Mouse (Mus musculus): ENCODE data around the gene Dus2. TPM values are rescaled to one million over a fixed set of nuclear protein-coding genes. Genes with fewer than 3 reads are reported as not detected.
"Not testable (repeated sequence)": the region's sequence is repeated elsewhere in the genome, so short reads cannot be mapped to it uniquely, and the experiment has no call there.

Gene Dus2
- polyA plus RNA-seq, 1 experiment from 2014 or later, result 7.6 TPM

DNA sequence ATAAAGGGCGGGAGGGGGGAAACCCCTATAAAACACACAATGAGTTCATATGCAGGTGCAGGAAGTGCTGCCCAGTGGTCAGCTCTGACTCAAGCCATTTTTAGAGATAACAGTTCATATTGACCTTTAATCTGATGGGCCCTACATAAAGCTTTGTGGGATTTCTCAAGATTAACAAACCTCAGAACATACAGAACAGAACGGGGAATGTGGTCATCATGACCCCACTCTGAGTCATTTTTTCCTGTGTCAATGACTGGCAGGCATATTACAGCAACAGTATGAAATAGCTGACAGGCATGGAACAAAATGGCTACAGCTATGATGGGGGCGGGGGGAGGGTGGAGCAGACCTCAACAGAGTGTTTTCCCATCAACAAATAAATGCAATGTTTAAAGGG, 16.0 kb downstream of the Dus2 start:
- H3K27ac ChIP-seq (ENCODE audit: low read depth, low read length), result no peak overlapping the region
- H3K36me3 ChIP-seq (ENCODE audit: control insufficient read depth, insufficient read depth), result no peaks in the 10 kb centered on the region
- no peaks in the 10 kb centered on the region for H3K27me3 ChIP-seq (replicated peaks; ENCODE audit: control insufficient read depth, insufficient read depth, low read length)
- H3K9ac ChIP-seq (ENCODE audit: low read depth, low read length), result no peak overlapping the region
- no peak for ATAC-seq
- no peak overlapping the region for H3K4me2 ChIP-seq (replicated peaks; ENCODE audit: low read depth)
- no peak overlapping the region for H3K4me3 ChIP-seq (ENCODE audit: low read depth, low read length)
- whole genome bisulfite sequencing, result 60% methylated on average over 3 of the region's 3 CpGs
- peaks cover 5% of the 10 kb centered on the region; the same call in 1 of the 2 replicates for H3K4me1 ChIP-seq (replicated peaks; ENCODE audit: control insufficient read depth, insufficient read depth, low read length)
- TF ChIP-seq CTCF (IDR thresholded peaks at IDR 0.05; ENCODE audit: low read depth), result no peak
- H3K9me3 ChIP-seq (ENCODE audit: control insufficient read depth), result no peaks in the 10 kb centered on the region

DNA sequence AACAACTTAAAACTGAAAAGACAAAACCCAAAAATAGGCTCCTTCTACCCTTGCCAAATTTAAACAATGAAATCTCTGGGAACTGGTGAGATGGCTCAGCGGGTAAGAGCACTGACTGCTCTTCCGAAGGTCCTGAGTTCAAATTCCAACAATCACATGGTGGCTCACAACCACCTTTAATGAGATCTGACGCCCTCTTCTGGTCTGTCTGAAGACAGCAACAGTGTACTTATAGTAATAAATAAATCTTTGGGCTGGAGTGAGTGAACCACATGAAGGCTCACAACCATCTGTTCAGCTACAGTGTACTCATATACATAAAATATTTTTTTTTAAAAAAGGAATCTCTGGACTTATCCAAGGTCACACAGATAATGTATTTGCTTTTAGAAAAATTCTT, 16.8 kb downstream of the Dus2 start:
- not testable (repeated sequence) for ATAC-seq; H3K36me3 ChIP-seq (ENCODE audit: control insufficient read depth, insufficient read depth); H3K9me3 ChIP-seq (ENCODE audit: control insufficient read depth); H3K27me3 ChIP-seq (replicated peaks; ENCODE audit: control insufficient read depth, insufficient read depth, low read length); H3K4me3 ChIP-seq (ENCODE audit: low read depth, low read length); H3K4me2 ChIP-seq (replicated peaks; ENCODE audit: low read depth); H3K4me1 ChIP-seq (replicated peaks; ENCODE audit: control insufficient read depth, insufficient read depth, low read length); H3K9ac ChIP-seq (ENCODE audit: low read depth, low read length); H3K27ac ChIP-seq (ENCODE audit: low read depth, low read length)
- 72% methylated on average over 3 of the region's 3 CpGs for WGBS
- TF ChIP-seq CTCF (IDR thresholded peaks at IDR 0.05; ENCODE audit: low read depth), result peak; percentile 21; the same call in 1 of the 2 replicates

DNA sequence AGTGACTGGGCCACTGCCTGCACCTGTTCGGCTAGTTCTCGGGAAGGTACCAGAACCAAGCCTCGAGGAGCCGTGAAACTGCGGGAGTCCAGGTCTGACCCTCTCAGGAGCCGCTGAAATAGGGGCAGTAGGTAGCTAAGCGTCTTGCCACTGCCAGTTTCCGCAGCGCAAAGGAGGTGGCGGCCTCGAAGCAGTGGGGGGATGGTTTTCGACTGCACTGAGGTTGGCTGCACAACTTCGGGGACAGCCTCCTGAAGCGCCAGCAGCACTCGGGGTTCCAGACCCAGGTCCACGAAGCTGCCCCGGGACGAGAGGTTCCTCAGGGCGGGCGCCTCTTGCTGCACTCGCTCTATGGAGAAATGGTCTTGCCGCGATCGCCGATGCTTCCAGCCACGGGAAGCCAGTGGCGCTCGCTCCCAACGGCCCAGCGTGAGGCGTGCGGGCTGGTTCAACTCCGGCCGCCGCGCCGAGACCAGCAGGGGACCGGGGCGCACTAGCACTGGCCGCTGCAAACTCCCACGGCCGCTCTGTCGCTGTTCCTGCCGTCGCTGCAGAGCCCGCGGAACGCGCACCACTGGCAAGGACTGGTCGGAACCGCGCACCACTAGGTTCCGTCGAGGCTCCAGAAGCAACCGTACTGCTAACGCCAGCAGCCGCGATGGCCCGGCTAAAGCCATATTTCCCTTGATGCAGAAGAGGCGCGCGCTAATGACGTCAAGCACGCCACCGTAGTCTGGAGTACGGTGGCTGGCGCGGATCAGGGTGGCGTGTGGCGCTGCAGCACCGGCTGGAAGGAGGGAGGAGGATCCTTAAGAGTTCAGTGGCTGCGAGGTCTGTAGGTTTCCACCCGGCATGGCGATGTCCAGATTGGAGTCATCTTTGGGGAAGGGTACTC, 19.9 kb downstream of the Dus2 start:
- ATAC-seq, result peak; percentile 96
- peaks cover 4% of the 10 kb centered on the region; the same call in 1 of the 2 replicates for H3K36me3 ChIP-seq (ENCODE audit: control insufficient read depth, insufficient read depth)
- WGBS, result under 1% methylated on average over 74 of the region's 74 CpGs

DNA sequence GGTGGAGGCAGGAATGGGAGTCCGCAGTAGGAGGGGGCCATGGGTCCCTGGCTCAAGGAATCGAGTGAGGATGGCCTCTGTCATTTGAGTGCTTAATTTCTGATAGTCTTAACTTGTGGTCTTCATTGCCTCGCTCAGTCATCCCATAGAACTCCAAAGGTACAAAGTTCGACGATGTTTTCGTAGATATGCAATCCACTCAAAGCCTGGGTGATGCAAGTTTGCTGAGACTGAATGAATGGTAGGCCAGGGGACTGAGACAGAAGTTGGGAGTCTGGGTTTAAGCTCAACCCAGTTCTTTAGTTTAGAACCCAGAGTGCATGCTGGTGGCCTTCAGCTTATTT, 20.5 kb downstream of the Dus2 start, which contains the start of gene Ddx28:
Gene Ddx28, minus strand, starts transcription at position 240 of the 344 bp plus-strand sequence.
- TF ChIP-seq CTCF (IDR thresholded peaks at IDR 0.05; ENCODE audit: low read depth), result no peak
- WGBS, result 1% methylated on average over 6 of the region's 6 CpGs
- H3K4me1 ChIP-seq (replicated peaks; ENCODE audit: control insufficient read depth, insufficient read depth, low read length), result peaks cover 5% of the 10 kb centered on the region; the same call in 1 of the 2 replicates
- peak within 1 kb of the TSS; percentile 74 for H3K27ac ChIP-seq (ENCODE audit: low read depth, low read length)
- peak within 1 kb of the TSS; percentile 91 for H3K9ac ChIP-seq (ENCODE audit: low read depth, low read length)
- H3K36me3 ChIP-seq (ENCODE audit: control insufficient read depth, insufficient read depth), result peaks cover 6% of the 10 kb centered on the region; the same call in 1 of the 2 replicates
- no peaks in the 10 kb centered on the region for H3K9me3 ChIP-seq (ENCODE audit: control insufficient read depth)
- no peaks in the 10 kb centered on the region for H3K27me3 ChIP-seq (replicated peaks; ENCODE audit: control insufficient read depth, insufficient read depth, low read length)
- peak within 1 kb of the TSS; percentile 90 for H3K4me3 ChIP-seq (ENCODE audit: low read depth, low read length)
- ATAC-seq, result peak; percentile 75
- peak within 1 kb of the TSS; percentile 96 for H3K4me2 ChIP-seq (replicated peaks; ENCODE audit: low read depth)

More for the DNA sequence above, 19.9 kb downstream of the Dus2 start:
- H3K4me3 ChIP-seq (ENCODE audit: low read depth, low read length), result peak overlapping the region; percentile 90
- peak overlapping the region; percentile 96 for H3K4me2 ChIP-seq (replicated peaks; ENCODE audit: low read depth)
- H3K27me3 ChIP-seq (replicated peaks; ENCODE audit: control insufficient read depth, insufficient read depth, low read length), result no peaks in the 10 kb centered on the region
- peak overlapping the region; percentile 74 for H3K27ac ChIP-seq (ENCODE audit: low read depth, low read length)
- no peaks in the 10 kb centered on the region for H3K9me3 ChIP-seq (ENCODE audit: control insufficient read depth)
- peaks cover 5% of the 10 kb centered on the region; the same call in 1 of the 2 replicates for H3K4me1 ChIP-seq (replicated peaks; ENCODE audit: control insufficient read depth, insufficient read depth, low read length)
- peak; percentile 29 for TF ChIP-seq CTCF (IDR thresholded peaks at IDR 0.05; ENCODE audit: low read depth)
- peak overlapping the region; percentile 91 for H3K9ac ChIP-seq (ENCODE audit: low read depth, low read length)

DNA sequence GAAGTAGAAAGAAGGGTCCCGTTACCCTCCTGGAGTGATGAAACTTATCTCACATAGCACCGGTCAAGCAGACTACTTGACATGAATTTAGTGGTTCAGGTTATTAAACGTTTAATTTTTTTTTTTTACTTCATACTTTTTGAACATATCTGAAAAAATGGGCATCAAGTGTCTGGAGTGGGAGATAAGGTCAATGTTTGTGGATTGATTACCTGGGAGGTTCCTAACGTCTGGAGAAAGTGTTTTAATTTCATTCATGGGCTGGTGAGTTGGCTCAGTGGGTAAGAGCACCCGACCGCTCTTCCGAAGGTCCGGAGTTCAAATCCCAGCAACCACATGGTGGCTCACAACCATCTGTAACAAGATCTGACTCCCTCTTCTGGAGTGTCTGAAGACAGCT, 21.1 kb downstream of the Dus2 start:
- H3K36me3 ChIP-seq (ENCODE audit: control insufficient read depth, insufficient read depth); H3K9ac ChIP-seq (ENCODE audit: low read depth, low read length); H3K9me3 ChIP-seq (ENCODE audit: control insufficient read depth); H3K4me1 ChIP-seq (replicated peaks; ENCODE audit: control insufficient read depth, insufficient read depth, low read length); H3K27me3 ChIP-seq (replicated peaks; ENCODE audit: control insufficient read depth, insufficient read depth, low read length); ATAC-seq: not testable (repeated sequence)
- peak overlapping the region; percentile 96 for H3K4me2 ChIP-seq (replicated peaks; ENCODE audit: low read depth)
- 75% methylated on average over 8 of the region's 8 CpGs for WGBS
- peak overlapping the region; percentile 74; the same call in 1 of the 2 replicates for H3K27ac ChIP-seq (ENCODE audit: low read depth, low read length)
- peak overlapping the region; percentile 90; the same call in 1 of the 2 replicates for H3K4me3 ChIP-seq (ENCODE audit: low read depth, low read length)

DNA sequence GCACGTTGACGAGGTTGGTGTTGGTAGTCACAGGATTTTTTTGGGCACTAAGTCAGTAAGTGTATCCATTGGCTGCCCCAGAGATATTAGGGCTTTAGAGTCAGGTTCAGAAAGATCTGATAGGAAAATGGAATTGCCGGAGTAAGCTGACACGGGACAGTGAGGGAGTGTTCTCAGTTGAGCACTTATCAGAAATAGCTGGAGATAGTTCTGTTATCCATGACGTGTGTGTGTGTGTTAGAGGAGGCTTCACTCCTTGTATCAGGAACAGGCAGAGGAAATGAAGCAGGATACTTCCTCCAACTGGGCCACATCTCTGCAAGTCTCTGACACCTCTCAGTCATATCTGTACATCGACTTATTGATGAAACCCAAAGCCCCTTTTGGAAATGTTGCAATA, 25.1 kb downstream of the Dus2 start:
- Histone ChIP-seq H3K4me2 (replicated peaks; ENCODE audit: low read depth) (no peak overlapping the region), H3K9me3 (ENCODE audit: control insufficient read depth) (no peaks in the 10 kb centered on the region), H3K4me3 (ENCODE audit: low read depth, low read length) (no peak overlapping the region), H3K4me1 (replicated peaks; ENCODE audit: control insufficient read depth, insufficient read depth, low read length) (no peaks in the 10 kb centered on the region), H3K36me3 (ENCODE audit: control insufficient read depth, insufficient read depth) (peaks cover 6% of the 10 kb centered on the region; the same call in 1 of the 2 replicates), H3K27me3 (replicated peaks; ENCODE audit: control insufficient read depth, insufficient read depth, low read length) (no peaks in the 10 kb centered on the region), H3K9ac (ENCODE audit: low read depth, low read length) (no peak overlapping the region), H3K27ac (ENCODE audit: low read depth, low read length) (no peak overlapping the region)
- TF ChIP-seq CTCF (IDR thresholded peaks at IDR 0.05; ENCODE audit: low read depth), result no peak
- no peak for ATAC-seq
- 87% methylated on average over 6 of the region's 6 CpGs for WGBS
